Mouse (Mus musculus): ENCODE results near the gene Trpc5. TPM values are rescaled to one million over a fixed set of nuclear protein-coding genes. Genes with fewer than 3 reads are reported as not detected.

Trpc5 gene
- total RNA-seq (2021) = not detected
- long read RNA-seq, experiment 1 = 0 reads
- long read RNA-seq, experiment 2 = 0 reads

- DNase-seq = no peak
- intact Hi-C loops (cut with DNase I) = no loop called here
These were observed at the start of gene Trpc5 for GRCm38 (mm10) chrX:144688142-144688206. TSS of gene Trpc5 (minus strand) at chrX:144688180.

GRCm38 (mm10) chrX:144716330-144716729, 28.4 kb upstream of the Trpc5 start:
- intact Hi-C loops (cut with DNase I) = no loop called here
- DNase-seq = no peak

- no peak for DNase-seq
- intact Hi-C loops (cut with DNase I) = no loop called here
These were observed 1.8 kb upstream of the Trpc5 start for GRCm38 (mm10) chrX:144689859-144690181.

- intact Hi-C loops (cut with DNase I) = no loop called here
- DNase-seq = no peak
These were observed 1.3 kb upstream of the Trpc5 start for GRCm38 (mm10) chrX:144689119-144689858.

GRCm38 (mm10) chrX:144688207-144689118, 483 bp upstream of the Trpc5 start, which contains the start of gene Rtl4:
TSS of gene Rtl4 (plus strand) at chrX:144688907.
- DNase-seq = no peak
- intact Hi-C loops (cut with DNase I) = no loop called here

GRCm38 (mm10) chrX:144687742-144688141, 238 bp downstream of the Trpc5 start:
- DNase-seq = no peak
- intact Hi-C loops (cut with DNase I) = no loop called here

- intact Hi-C loops (cut with DNase I) = no loop called here
- no peak for DNase-seq
These were observed 35.8 kb downstream of the Trpc5 start for GRCm38 (mm10) chrX:144652196-144652595.

GRCm38 (mm10) chrX:144645394-144645793, 42.6 kb downstream of the Trpc5 start:
- DNase-seq = no peak
- intact Hi-C loops (cut with DNase I) = loop anchor here (10.0 kb wide), 1 partner anchor 241 kb away; no protein-coding TSS in a partner anchor

GRCm38 (mm10) chrX:144644756-144645155, 43.2 kb downstream of the Trpc5 start:
- no peak for DNase-seq
- intact Hi-C loops (cut with DNase I) = loop anchor here (10.0 kb wide), 1 partner anchor 240 kb away; no protein-coding TSS in a partner anchor

- DNase-seq = no peak
- intact Hi-C loops (cut with DNase I) = no loop called here
These were observed 75.2 kb downstream of the Trpc5 start for GRCm38 (mm10) chrX:144612753-144613152.

GRCm38 (mm10) chrX:144536431-144536830, 151.5 kb downstream of the Trpc5 start:
- DNase-seq = no peak

GRCm38 (mm10) chrX:144526042-144526441, 161.9 kb downstream of the Trpc5 start:
- intact Hi-C loops (cut with DNase I) = no loop called here
- no peak for DNase-seq

More at GRCm38 (mm10) chrX:144536431-144536830, 151.5 kb downstream of the Trpc5 start:
- intact Hi-C loops (cut with DNase I) = no loop called here

- intact Hi-C loops (cut with DNase I) = no loop called here
- DNase-seq = no peak
These were observed 164.7 kb downstream of the Trpc5 start for GRCm38 (mm10) chrX:144523239-144523638.

GRCm38 (mm10) chrX:144491394-144491793, 196.6 kb downstream of the Trpc5 start:
- no peak for DNase-seq
- intact Hi-C loops (cut with DNase I) = no loop called here

GRCm38 (mm10) chrX:144464416-144464815, 223.6 kb downstream of the Trpc5 start:
- intact Hi-C loops (cut with DNase I) = no loop called here

GRCm38 (mm10) chrX:144456281-144456680, 231.7 kb downstream of the Trpc5 start, which contains the start of gene Trpc5os:
TSS of gene Trpc5os (plus strand) at chrX:144456581.
- no peak for DNase-seq
- intact Hi-C loops (cut with DNase I) = loop anchor here (10.0 kb wide), 1 partner anchor 61 kb away; no protein-coding TSS in a partner anchor

More at GRCm38 (mm10) chrX:144464416-144464815, 223.6 kb downstream of the Trpc5 start:
- DNase-seq = no peak

GRCm38 (mm10) chrX:144423848-144424247, 264.1 kb downstream of the Trpc5 start:
- intact Hi-C loops (cut with DNase I) = no loop called here
- no peak for DNase-seq

GRCm38 (mm10) chrX:144421091-144421490, 266.9 kb downstream of the Trpc5 start:
- intact Hi-C loops (cut with DNase I) = no loop called here

GRCm38 (mm10) chrX:144420259-144420658, 267.7 kb downstream of the Trpc5 start:
- no peak for DNase-seq
- intact Hi-C loops (cut with DNase I) = no loop called here

More at GRCm38 (mm10) chrX:144421091-144421490, 266.9 kb downstream of the Trpc5 start:
- no peak for DNase-seq

- no peak for DNase-seq
- intact Hi-C loops (cut with DNase I) = loop anchor here (10.0 kb wide), 1 partner anchor 237 kb away; no protein-coding TSS in a partner anchor
These were observed 279.9 kb downstream of the Trpc5 start for GRCm38 (mm10) chrX:144408036-144408435.

GRCm38 (mm10) chrX:144403526-144403925, 284.5 kb downstream of the Trpc5 start:
- intact Hi-C loops (cut with DNase I) = loop anchor here (10.0 kb wide), 1 partner anchor 241 kb away; no protein-coding TSS in a partner anchor

More at GRCm38 (mm10) chrX:144403526-144403925, 284.5 kb downstream of the Trpc5 start:
- DNase-seq = peak; percentile 4 to 11

All from gastrocnemius, postnatal 36 days (tissue).